Mouse (Mus musculus) embryonic facial prominence, embryonic 11.5 days (tissue): ENCODE measurements around the gene Cfap45. TPM values are rescaled to one million over a fixed set of nuclear protein-coding genes. Genes with fewer than 3 reads are reported as not detected.

Experiments
- ATAC-seq: fragments of 200-750 bp; cut with Nextera tagmentation; replicated peaks from 2 replicates; pipeline ENCODE4 v1.8.0; 2017; ENCODE audit warnings: low read depth; ENCODE audit not compliant: insufficient number of reproducible peaks, low FRiP score, low TSS enrichment
- DNase-seq: peaks from one replicate; pipeline ENCODE4 v3.0.0-alpha.2; 2015; ENCODE audit warnings: low spot score
- H3K27ac ChIP-seq: fragments of 300-500 bp; sonication (generic); replicated peaks from 2 replicates; pipeline ENCODE4 v1.5.1; 2014; ENCODE audit warnings: mild to moderate bottlenecking, low read depth, low read length, control low read depth
- H3K27me3 ChIP-seq: fragments of 300-500 bp; sonication (generic); 2 replicates; pipeline ENCODE4 v1.6.1; 2014; ENCODE audit warnings: mild to moderate bottlenecking, low read length, moderate library complexity, mixed read lengths; ENCODE audit not compliant: control insufficient read depth, insufficient read depth
- H3K36me3 ChIP-seq: fragments of 300-500 bp; sonication (generic); replicated peaks from 2 replicates; pipeline ENCODE4 v1.6.1; 2014; ENCODE audit warnings: low read depth, mild to moderate bottlenecking, low read length, moderate library complexity, mixed read lengths; ENCODE audit not compliant: control insufficient read depth, insufficient read depth
- H3K4me1 ChIP-seq: fragments of 300-500 bp; sonication (generic); 2 replicates; pipeline ENCODE4 v1.6.1; 2014; ENCODE audit warnings: low read length, mixed read lengths; ENCODE audit not compliant: control insufficient read depth, insufficient read depth
- H3K4me2 ChIP-seq: fragments of 300-500 bp; sonication (generic); 2 replicates; pipeline ENCODE4 v1.6.1; 2014; ENCODE audit warnings: low read depth, mild to moderate bottlenecking, control low read depth, low read length, moderate library complexity
- H3K4me3 ChIP-seq: fragments of 300-500 bp; sonication (generic); 2 replicates; pipeline ENCODE4 v1.5.1; 2014; ENCODE audit warnings: low read depth, low read length, control low read depth
- H3K9ac ChIP-seq: fragments of 300-500 bp; sonication (generic); replicated peaks from 2 replicates; pipeline ENCODE4 v1.6.1; 2014; ENCODE audit warnings: mild to moderate bottlenecking, control low read depth, low read length
- H3K9me3 ChIP-seq: fragments of 300-500 bp; sonication (generic); replicated peaks from 2 replicates; pipeline ENCODE4 v1.6.1; 2016; ENCODE audit warnings: mild to moderate bottlenecking, low read length, inconsistent platforms, mixed read lengths; ENCODE audit not compliant: control insufficient read depth
- WGBS: fragments of 180-500 bp; shearing (Covaris S2); extraction: QIAGEN DNeasy Blood & Tissue Kit; methylation state at CpG from one replicate; pipeline ENCODE4 v1.1.7; 2014; 5-methylcytosine and 5-hydroxymethylcytosine counted together
- polyA plus RNA-seq: library from polyadenylated mRNA; unstranded; fragments of >200 nt; fragmentation: Nextera tagmentation; extraction: Ambion mirVana; gene quantifications from 2 replicates; pipeline ENCODE4 v1.2.1, GENCODE M21; 2014

Cfap45 gene
- polyA plus RNA-seq, 1 experiment from 2014 or later = 0.65 TPM

DNA sequence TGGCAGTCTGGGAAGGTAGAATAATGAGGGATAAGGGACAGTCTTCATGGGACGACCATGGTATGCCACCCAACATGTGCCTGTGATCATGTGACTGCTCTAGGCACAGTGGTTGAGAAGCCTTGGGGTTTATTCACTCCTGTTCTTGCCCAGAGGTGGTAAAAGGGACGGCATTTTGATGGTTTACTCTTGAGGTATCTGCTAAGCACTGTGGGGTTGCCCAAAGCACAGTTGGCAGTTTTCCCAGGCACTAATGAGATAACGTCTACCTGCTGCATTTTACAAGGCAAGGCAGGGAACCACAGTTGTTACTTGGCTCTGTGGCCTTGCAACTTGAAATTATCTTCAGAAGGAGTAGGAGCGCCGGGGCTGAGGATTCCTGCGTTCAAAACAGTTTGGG is 19.2 kb downstream of the Cfap45 start:
- Histone ChIP-seq H3K4me2 (no peak overlapping the region), H3K4me3 (no peak overlapping the region), H3K9ac (no peak overlapping the region), H3K27me3 (no peaks in the 10 kb centered on the region), H3K36me3 (no peaks in the 10 kb centered on the region), H3K27ac (no peak overlapping the region), H3K9me3 (no peaks in the 10 kb centered on the region), H3K4me1 (no peaks in the 10 kb centered on the region)
- 71% methylated on average over 6 of the region's 6 CpGs for WGBS
- DNase-seq (no peak), ATAC-seq (no peak)

DNA sequence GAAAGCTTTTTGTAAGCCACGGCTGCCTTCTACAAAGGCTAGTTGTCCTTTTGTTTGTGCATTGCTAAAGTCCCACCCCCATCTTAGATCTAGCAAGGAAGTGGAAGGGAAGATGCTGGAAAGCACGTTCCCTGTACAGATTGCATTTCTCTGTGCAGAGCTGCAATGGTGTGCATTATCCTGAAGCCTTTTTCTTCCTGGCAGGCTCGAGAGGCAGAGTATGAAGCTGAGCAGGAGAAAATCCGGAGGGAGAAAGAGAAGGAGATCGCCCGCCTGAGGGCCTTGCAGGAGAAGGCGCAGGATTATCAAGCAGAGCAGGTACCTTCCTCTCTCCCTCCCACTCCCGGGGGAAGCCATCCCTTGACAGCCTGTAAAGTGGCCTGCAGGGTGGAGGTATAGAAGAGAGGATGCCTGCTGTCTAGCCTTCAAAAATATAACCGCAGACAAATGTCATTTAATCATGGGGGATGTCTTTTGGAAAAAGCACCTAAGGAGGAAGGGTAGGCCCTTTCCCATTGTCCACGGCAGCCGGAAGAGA is 19.8 kb downstream of the Cfap45 start:
- Histone ChIP-seq H3K9ac (no peak overlapping the region), H3K4me3 (no peak overlapping the region), H3K4me2 (no peak overlapping the region), H3K36me3 (no peaks in the 10 kb centered on the region), H3K4me1 (no peaks in the 10 kb centered on the region), H3K27me3 (no peaks in the 10 kb centered on the region), H3K9me3 (no peaks in the 10 kb centered on the region), H3K27ac (no peak overlapping the region)
- ATAC-seq (no peak), DNase-seq (no peak)
- WGBS = 47% methylated on average over 11 of the region's 11 CpGs

DNA sequence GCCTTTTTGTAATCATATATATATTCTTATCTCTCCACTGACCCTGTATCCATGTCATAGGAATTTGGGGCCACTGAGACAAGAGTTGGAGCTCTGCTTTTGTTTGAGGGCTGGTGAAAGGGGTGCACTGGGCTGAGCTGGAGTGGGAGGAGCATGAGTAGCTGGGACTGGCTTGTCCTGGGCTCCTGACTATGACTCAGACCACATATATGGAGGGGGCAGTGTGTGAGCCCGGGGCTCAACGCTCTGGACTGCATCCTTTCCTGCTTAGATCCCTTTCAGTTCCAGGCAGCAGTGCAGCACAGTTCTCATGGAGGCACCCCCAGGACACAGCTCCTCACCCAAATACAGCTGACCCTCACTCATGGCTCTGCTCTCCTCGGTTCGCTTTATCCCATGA is 25.5 kb downstream of the Cfap45 start:
- 76% methylated on average over 4 of the region's 4 CpGs for WGBS
- no peaks in the 10 kb centered on the region for H3K36me3 ChIP-seq
- H3K4me3 ChIP-seq = no peak overlapping the region
- H3K4me1 ChIP-seq = no peaks in the 10 kb centered on the region
- H3K9me3 ChIP-seq = no peaks in the 10 kb centered on the region
- ATAC-seq = no peak
- H3K27ac ChIP-seq = no peak overlapping the region
- no peak overlapping the region for H3K4me2 ChIP-seq
- no peak for DNase-seq
- H3K27me3 ChIP-seq = peaks cover 3% of the 10 kb centered on the region
- H3K9ac ChIP-seq = no peak overlapping the region

DNA sequence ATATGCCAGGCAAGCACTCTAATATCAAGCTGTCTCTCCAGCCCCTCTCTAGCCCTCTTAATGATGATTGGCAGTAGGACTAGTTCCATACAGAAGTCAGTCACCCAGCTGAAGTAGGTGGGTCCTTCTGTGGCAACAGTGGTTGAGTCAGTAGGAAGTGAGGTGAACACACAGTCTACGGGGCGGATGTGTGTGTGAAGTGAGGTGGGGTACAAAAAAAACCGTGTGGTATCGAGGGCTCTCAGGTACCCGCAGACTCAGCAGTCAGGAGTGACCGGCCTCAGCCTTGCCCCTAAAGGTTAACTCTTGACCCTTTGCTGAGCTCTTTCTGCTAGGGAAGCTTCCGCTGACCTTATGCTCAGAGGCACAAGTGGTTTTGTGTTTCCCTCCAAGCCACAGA is 27.9 kb downstream of the Cfap45 start:
- Histone ChIP-seq H3K27ac (no peak overlapping the region), H3K4me2 (no peak overlapping the region), H3K9me3 (no peaks in the 10 kb centered on the region), H3K4me1 (no peaks in the 10 kb centered on the region), H3K4me3 (no peak overlapping the region), H3K27me3 (peaks cover 3% of the 10 kb centered on the region), H3K36me3 (no peaks in the 10 kb centered on the region), H3K9ac (no peak overlapping the region)
- ATAC-seq = no peak
- WGBS = 19% methylated on average over 7 of the region's 7 CpGs
- DNase-seq = no peak

DNA sequence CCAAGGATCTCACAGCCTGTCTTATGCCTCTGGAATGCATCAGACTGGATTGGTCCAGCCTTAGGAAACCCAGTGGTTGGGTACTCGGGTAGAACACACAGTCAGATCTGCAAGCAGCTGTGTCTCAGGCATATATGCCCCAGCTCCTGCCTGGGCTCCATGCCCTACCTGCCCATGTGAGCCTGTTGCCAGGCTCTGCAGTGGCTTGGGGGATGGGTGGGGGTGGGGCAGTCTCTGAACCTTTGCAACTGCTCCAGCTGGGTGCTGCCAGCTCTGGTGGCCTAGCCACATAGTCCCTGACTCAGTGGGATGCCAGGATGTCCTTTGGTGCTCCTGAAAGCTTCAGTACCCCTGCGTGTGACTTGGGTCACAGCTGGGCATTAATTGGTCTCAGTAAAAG is 28.7 kb downstream of the Cfap45 start:
- Histone ChIP-seq H3K27ac (no peak overlapping the region), H3K4me2 (no peak overlapping the region), H3K36me3 (no peaks in the 10 kb centered on the region), H3K9me3 (no peaks in the 10 kb centered on the region), H3K4me3 (no peak overlapping the region), H3K27me3 (peaks cover 3% of the 10 kb centered on the region), H3K4me1 (no peaks in the 10 kb centered on the region), H3K9ac (no peak overlapping the region)
- ATAC-seq (no peak), DNase-seq (no peak)
- WGBS = 11% methylated on average over 2 of the region's 2 CpGs

DNA sequence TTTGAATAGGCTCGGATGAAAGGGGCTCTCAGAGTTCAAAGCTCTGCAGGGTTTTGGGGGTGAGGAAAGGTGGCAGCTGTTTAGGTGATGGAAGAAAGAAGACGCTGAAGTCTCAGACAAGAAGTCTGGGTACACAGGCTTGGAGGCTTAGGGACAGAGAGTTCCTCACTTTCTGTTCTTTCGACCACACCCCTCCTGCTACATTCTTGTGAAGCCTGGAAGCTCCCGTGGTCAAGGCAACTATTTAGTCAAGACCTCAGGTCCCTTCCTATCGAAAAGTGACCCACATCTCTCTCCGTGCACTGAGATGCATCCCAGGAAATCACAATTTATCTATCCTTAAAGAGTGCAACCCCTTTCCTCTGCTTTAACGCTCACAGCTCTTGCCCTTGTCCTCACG is 29.1 kb downstream of the Cfap45 start:
- Histone ChIP-seq H3K9ac (no peak overlapping the region; the same call in 1 of the 2 replicates), H3K36me3 (no peaks in the 10 kb centered on the region), H3K27me3 (peaks cover 3% of the 10 kb centered on the region), H3K9me3 (no peaks in the 10 kb centered on the region), H3K4me3 (peak overlapping the region; percentile 26; the same call in 1 of the 2 replicates), H3K4me2 (peak overlapping the region; percentile 49), H3K4me1 (no peaks in the 10 kb centered on the region), H3K27ac (no peak overlapping the region)
- DNase-seq = no peak
- no peak for ATAC-seq
- WGBS = 8% methylated on average over 8 of the region's 8 CpGs

DNA sequence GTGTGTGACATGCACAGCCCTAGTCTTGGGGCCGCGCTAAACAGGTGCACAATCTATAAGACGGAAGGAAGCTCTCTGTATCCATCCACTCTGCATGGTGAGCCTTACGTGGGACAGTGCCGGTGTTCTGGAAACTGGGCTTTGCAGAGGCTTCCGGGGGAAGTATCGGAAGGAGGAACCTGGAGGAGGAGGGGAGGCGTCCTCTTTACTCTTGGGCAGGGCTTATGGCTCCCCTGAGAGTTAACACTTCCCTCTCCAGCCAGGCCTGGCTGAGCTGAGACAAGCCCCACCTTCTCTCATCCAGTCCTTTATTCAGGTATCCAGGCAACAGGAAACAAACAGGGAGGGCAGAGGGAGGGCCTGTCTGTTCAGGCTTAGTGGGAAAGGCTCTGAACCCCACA is 29.9 kb downstream of the Cfap45 start:
- 2% methylated on average over 8 of the region's 8 CpGs for WGBS
- Histone ChIP-seq H3K4me1 (no peaks in the 10 kb centered on the region), H3K27me3 (peaks cover 3% of the 10 kb centered on the region), H3K4me3 (peak overlapping the region; percentile 26), H3K27ac (no peak overlapping the region), H3K9ac (peak overlapping the region; percentile 23; the same call in 1 of the 2 replicates), H3K4me2 (peak overlapping the region; percentile 49), H3K36me3 (no peaks in the 10 kb centered on the region), H3K9me3 (no peaks in the 10 kb centered on the region)
- peak; percentile 77 for ATAC-seq
- peak; percentile 77 for DNase-seq

DNA sequence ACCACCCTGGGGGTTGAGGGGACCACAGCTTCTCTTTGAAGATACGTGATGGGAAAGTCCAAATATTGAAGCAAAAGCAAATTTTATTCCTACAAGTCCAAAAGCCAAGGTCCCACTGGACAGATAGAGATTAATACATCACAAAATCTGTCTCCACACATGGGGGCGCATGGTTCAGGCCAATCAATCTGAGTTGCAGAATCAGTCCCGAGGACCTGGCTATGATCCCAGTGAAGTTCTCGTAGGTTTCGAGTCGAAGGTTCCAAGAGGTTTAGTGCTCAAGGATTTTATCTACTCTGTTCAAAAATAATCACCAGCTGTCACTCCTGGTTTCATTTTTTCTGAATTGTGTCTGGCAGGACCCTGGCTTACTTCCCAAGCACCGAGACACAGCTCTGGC is 30.4 kb downstream of the Cfap45 start:
- no peaks in the 10 kb centered on the region for H3K36me3 ChIP-seq
- 70% methylated on average over 7 of the region's 7 CpGs for WGBS
- H3K9ac ChIP-seq = peak overlapping the region; percentile 13; the same call in 1 of the 2 replicates
- ATAC-seq (no peak), DNase-seq (no peak)
- H3K9me3 ChIP-seq = no peaks in the 10 kb centered on the region
- no peak overlapping the region for H3K27ac ChIP-seq
- no peak overlapping the region for H3K4me2 ChIP-seq
- no peaks in the 10 kb centered on the region for H3K4me1 ChIP-seq
- no peak overlapping the region; the same call in 1 of the 2 replicates for H3K4me3 ChIP-seq
- peaks cover 3% of the 10 kb centered on the region for H3K27me3 ChIP-seq
